8 mouse cellular contexts compared by ENCODE assay signal in the genomic region with DNA sequence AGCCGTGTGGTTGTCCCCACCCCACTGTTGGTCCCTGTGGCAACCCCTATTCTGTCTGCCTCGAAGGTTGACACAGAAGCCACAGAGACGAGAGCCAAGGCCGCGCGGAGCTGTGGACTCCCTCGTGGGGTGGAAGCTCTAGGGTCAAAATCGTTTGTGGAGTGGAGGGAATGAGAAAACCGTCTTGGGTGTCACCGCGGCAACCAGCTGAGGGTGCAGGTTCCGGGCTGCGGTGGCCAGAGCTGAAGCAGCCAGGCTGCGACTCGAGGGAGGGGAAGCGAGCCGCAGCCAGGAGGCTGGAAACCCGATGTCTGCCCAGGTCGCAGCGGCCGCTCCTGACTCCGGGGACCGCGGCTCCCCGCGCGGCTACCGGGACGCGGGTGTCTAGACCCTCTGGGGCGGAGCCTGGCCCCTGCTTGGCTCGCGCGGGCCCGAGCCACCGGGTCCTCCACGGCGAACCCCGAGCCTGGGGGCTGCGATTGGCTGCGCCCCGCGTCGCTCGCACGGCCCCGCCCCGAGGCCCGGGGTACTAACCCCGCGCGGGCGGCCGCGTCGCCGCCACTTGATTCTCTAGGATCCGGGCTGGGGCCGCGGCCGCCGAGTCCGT. TPM values are rescaled to one million over a fixed set of nuclear protein-coding genes. Genes with fewer than 3 reads are reported as not detected.
A peak's percentile ranks its signal among the peaks of the same experiment; 100 is the strongest.
DNase-seq lines count a peak whose midpoint lies in the region; ATAC-seq and TF ChIP-seq lines count a peak whose summit lies in the region.

No protein-coding gene starts in this region.

- WGBS in forebrain, embryonic 10.5 days, result under 1% methylated on average over 63 of the region's 63 CpGs
- 2% methylated on average over 48 of the region's 63 CpGs for WGBS in stomach, embryonic 14.5 days

- H3K9me3 ChIP-seq in forebrain, embryonic 10.5 days, result no peaks in the 10 kb centered on the region
- H3K9me3 ChIP-seq in stomach, embryonic 14.5 days (ENCODE audit: control insufficient read depth, low read depth, low read length), result no peaks in the 10 kb centered on the region

- no peak for ATAC-seq in stomach, embryonic 14.5 days (ENCODE audit: insufficient number of reproducible peaks, insufficient read depth, low FRiP score, low read depth)

- H3K4me3 ChIP-seq in forebrain, embryonic 10.5 days, result peak overlapping the region; percentile 47
- H3K4me3 ChIP-seq in stomach, embryonic 14.5 days (ENCODE audit: low read depth, low read length), result peak overlapping the region; percentile 36
- no peak overlapping the region for H3K4me3 ChIP-seq in left cerebral cortex, adult 2 months

- intact Hi-C loops in left cerebral cortex, adult 2 months (cut with DNase I), result loop anchor here (5.0 kb wide), 2 partner anchors 50 to 205 kb away; no protein-coding TSS in a partner anchor

- DNase-seq in retina, postnatal 1 day, result peak; percentile 49
- no peak for DNase-seq in retina, embryonic 14.5 days (ENCODE audit: low spot score)
- no peak for DNase-seq in forebrain, embryonic 10.5 days (ENCODE audit: extremely low spot score, low spot score)
- peak; percentile 82 for DNase-seq in induced T-regulatory cell, adult 2 months (ENCODE audit: low read depth)
- peak; percentile 27 for DNase-seq in lung, postnatal 25 days (ENCODE audit: low spot score)
- no peak for DNase-seq in left cerebral cortex, adult 2 months (ENCODE audit: extremely low spot score in 1 of 2, low spot score in 2 of 2)
- DNase-seq in cerebellum, adult 9-10 months, result no peak

- H3K4me2 ChIP-seq in stomach, embryonic 14.5 days (replicated peaks; ENCODE audit: low read depth, low read length), result peak overlapping the region; percentile 66

- H3K4me1 ChIP-seq in forebrain, embryonic 10.5 days, result peaks cover 40% of the 10 kb centered on the region
- H3K4me1 ChIP-seq in stomach, embryonic 14.5 days (ENCODE audit: control insufficient read depth, insufficient read depth, low read length), result 0 out of 2 replicates have a peak, but pooled peaks cover 5% of the 10 kb centered on the region

- no peak overlapping the region; the same call in 1 of the 2 replicates for H3K27ac ChIP-seq in forebrain, embryonic 10.5 days
- H3K27ac ChIP-seq in stomach, embryonic 14.5 days (ENCODE audit: low read length), result no peak overlapping the region
- H3K27ac ChIP-seq in left cerebral cortex, adult 2 months, result no peak overlapping the region

- no peak overlapping the region for H3K9ac ChIP-seq in stomach, embryonic 14.5 days (replicated peaks; ENCODE audit: low read depth, low read length)

- peaks cover 100% of the 10 kb centered on the region for H3K27me3 ChIP-seq in forebrain, embryonic 10.5 days (ENCODE audit: poor library complexity, severe bottlenecking)
- peaks cover 72% of the 10 kb centered on the region for H3K27me3 ChIP-seq in stomach, embryonic 14.5 days (ENCODE audit: control insufficient read depth, insufficient read depth, low read length)

- no peak for TF ChIP-seq CTCF in left cerebral cortex, adult 2 months (IDR thresholded peaks at IDR 0.05)

- no peaks in the 10 kb centered on the region for H3K36me3 ChIP-seq in forebrain, embryonic 10.5 days (replicated peaks)
- no peaks in the 10 kb centered on the region for H3K36me3 ChIP-seq in stomach, embryonic 14.5 days (ENCODE audit: control insufficient read depth, insufficient read depth, low read length)

RNA-seq across cellular contexts. Expression of a gene that starts 31.6 kb away (rescaled TPM):
- 0.04 TPM in 1 of 2 replicates, not detected in the other for polyA plus RNA-seq in forebrain, embryonic 10.5 days (2016; fragmentation: Nextera tagmentation; extraction: Ambion mirVana)
- 0.14 and 0.21 TPM in 2 replicates for polyA plus RNA-seq in stomach, embryonic 14.5 days (2014; fragmentation: Nextera tagmentation; extraction: Ambion mirVana)
- under 1 TPM in 1 of 2 experiments, not detected in 1; 0.14 TPM for total RNA-seq in left cerebral cortex, adult 2 months (2021)

Comparison
In these comparisons a context has a peak if more than half of its experiments do, and no peak if none do; other contexts are left out.
1. DNase-seq: peak in retina, postnatal 1 day (single experiment), induced T-regulatory cell, adult 2 months (single experiment) and lung, postnatal 25 days (single experiment); none in retina, embryonic 14.5 days (single experiment), forebrain, embryonic 10.5 days (single experiment), left cerebral cortex, adult 2 months (0 of 2) and cerebellum, adult 9-10 months (single experiment).